Mouse (Mus musculus) ES-Bruce4 (cell line): Measurements from ENCODE around the gene Tsc22d1.

ENCODE experiments used
- CTCF ChIP-seq: IDR thresholded peaks from one replicate; pipeline ENCODE4 v1.8.1; 2011; ENCODE audit warnings: low read depth, low read length
- EP300 ChIP-seq: IDR thresholded peaks from 2 replicates; pipeline ENCODE4 v1.6.1; 2011; ENCODE audit warnings: low read depth, low read length; ENCODE audit not compliant: insufficient read depth
- POLR2A ChIP-seq: IDR thresholded peaks from one replicate; pipeline ENCODE4 v1.8.1; 2011; ENCODE audit warnings: low read length; ENCODE audit not compliant: insufficient read depth

DNA sequence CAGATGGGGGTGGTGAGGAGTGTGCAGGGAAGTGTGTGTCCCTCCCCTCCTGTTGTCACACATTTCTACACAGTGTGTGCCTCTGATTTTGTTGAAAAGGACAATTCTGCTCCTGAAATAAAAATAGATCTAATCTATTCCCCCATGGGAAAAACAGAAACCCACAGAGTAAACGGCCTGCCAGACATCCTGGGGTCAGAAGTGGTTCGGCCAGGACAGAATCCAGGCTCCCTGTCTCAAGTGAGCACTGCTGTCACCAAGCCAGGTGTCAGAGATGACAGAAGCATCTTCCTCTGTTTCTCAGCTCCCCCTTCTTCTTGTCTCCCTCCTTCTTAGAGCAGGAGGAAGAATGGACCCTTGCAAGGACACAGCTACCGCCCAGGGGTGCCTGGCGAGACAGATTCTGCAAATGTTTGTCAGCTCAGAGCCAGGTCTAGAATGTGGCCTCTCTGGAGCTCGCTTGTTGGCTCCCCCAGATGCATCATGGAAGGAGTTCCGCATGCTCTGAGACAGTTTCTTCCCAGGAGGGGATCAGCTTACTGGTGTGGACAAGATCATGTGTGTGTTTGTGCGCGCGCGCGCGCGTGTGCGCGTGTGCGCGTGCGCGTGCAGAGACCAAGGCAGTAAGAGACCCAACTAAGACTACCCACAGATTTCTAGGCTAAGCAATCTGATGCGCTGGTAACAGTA is 112.4 kb downstream of the Tsc22d1 start:
- TF ChIP-seq CTCF (no peak), EP300 (no peak), POLR2A (no peak)
